Mouse (Mus musculus) neural tube, embryonic 14.5 days (tissue): ENCODE measurements at regions not wholly inside any gene's neighbourhood (a gene's known extent, or its start where the extent isn't known, plus 50 kb on each side); places are given as distances from the start of the nearest gene placed in this dataset.

ENCODE experiments used
- ATAC-seq: fragments of 200-750 bp; cut with Nextera tagmentation; 2 replicates; pipeline ENCODE4 v1.8.0; 2017; ENCODE audit warnings: low read depth, mild to moderate bottlenecking, moderate TSS enrichment, moderate library complexity
- H3K27ac ChIP-seq: fragments of 300-500 bp; sonication (generic); 2 replicates; pipeline ENCODE4 v1.5.1; 2014; ENCODE audit warnings: low read depth, mild to moderate bottlenecking, control low read depth, low read length, moderate library complexity, mixed read lengths
- H3K27me3 ChIP-seq: fragments of 300-500 bp; sonication (generic); 2 replicates; pipeline ENCODE4 v1.6.1; 2014; ENCODE audit warnings: low read length; ENCODE audit not compliant: control insufficient read depth, insufficient read depth
- H3K36me3 ChIP-seq: fragments of 300-500 bp; sonication (generic); 2 replicates; pipeline ENCODE4 v1.6.1; 2014; ENCODE audit warnings: low read length, mixed read lengths; ENCODE audit not compliant: control insufficient read depth, insufficient read depth
- H3K4me1 ChIP-seq: fragments of 300-500 bp; sonication (generic); 2 replicates; pipeline ENCODE4 v1.6.1; 2014; ENCODE audit warnings: low read length; ENCODE audit not compliant: control insufficient read depth, insufficient read depth
- H3K4me2 ChIP-seq: fragments of 300-500 bp; sonication (generic); 2 replicates; pipeline ENCODE4 v1.6.1; 2014; ENCODE audit warnings: mild to moderate bottlenecking, low read depth, low read length, control low read depth
- H3K4me3 ChIP-seq: fragments of 300-500 bp; sonication (generic); 2 replicates; pipeline ENCODE4 v1.5.1; 2014; ENCODE audit warnings: low read depth, low read length, control low read depth, mixed read lengths
- H3K9ac ChIP-seq: fragments of 300-500 bp; sonication (generic); replicated peaks from 2 replicates; pipeline ENCODE4 v1.6.1; 2014; ENCODE audit warnings: low read depth, mild to moderate bottlenecking, control low read depth, low read length, mixed read lengths
- H3K9me3 ChIP-seq: fragments of 300-500 bp; sonication (generic); 2 replicates; pipeline ENCODE4 v1.6.1; 2016; ENCODE audit warnings: low read length; ENCODE audit not compliant: control insufficient read depth
- WGBS: fragments of 180-500 bp; shearing (Covaris S2); extraction: QIAGEN DNeasy Blood & Tissue Kit; methylation state at CpG from one replicate; pipeline ENCODE4 v1.1.7; 2014; 5-methylcytosine and 5-hydroxymethylcytosine counted together

GRCm38 (mm10) chr1:144452141-144452540, 115.3 kb downstream of the Rgs21 start:
- Histone ChIP-seq H3K27me3 (no peaks in the 10 kb centered on the region), H3K4me2 (no peak overlapping the region), H3K9ac (no peak overlapping the region), H3K36me3 (no peaks in the 10 kb centered on the region), H3K4me1 (no peaks in the 10 kb centered on the region), H3K9me3 (no peaks in the 10 kb centered on the region), H3K4me3 (no peak overlapping the region), H3K27ac (no peak overlapping the region)
- 57% methylated on average over 1 of the region's 1 CpGs for WGBS
- ATAC-seq: no peak

GRCm38 (mm10) chr1:144451731-144452130, 115.7 kb downstream of the Rgs21 start:
- H3K36me3 ChIP-seq: no peaks in the 10 kb centered on the region
- WGBS: 64% methylated on average over 1 of the region's 1 CpGs

GRCm38 (mm10) chr1:144436617-144437016, 130.8 kb downstream of the Rgs21 start:
- WGBS: 90% methylated on average over 2 of the region's 2 CpGs
- H3K4me1 ChIP-seq: no peaks in the 10 kb centered on the region

More at GRCm38 (mm10) chr1:144451731-144452130, 115.7 kb downstream of the Rgs21 start:
- H3K27me3 ChIP-seq: no peaks in the 10 kb centered on the region
- no peak for ATAC-seq
- H3K4me3 ChIP-seq: no peak overlapping the region
- no peaks in the 10 kb centered on the region for H3K9me3 ChIP-seq
- no peak overlapping the region for H3K27ac ChIP-seq
- no peak overlapping the region for H3K4me2 ChIP-seq
- H3K4me1 ChIP-seq: no peaks in the 10 kb centered on the region
- H3K9ac ChIP-seq: no peak overlapping the region

DNA sequence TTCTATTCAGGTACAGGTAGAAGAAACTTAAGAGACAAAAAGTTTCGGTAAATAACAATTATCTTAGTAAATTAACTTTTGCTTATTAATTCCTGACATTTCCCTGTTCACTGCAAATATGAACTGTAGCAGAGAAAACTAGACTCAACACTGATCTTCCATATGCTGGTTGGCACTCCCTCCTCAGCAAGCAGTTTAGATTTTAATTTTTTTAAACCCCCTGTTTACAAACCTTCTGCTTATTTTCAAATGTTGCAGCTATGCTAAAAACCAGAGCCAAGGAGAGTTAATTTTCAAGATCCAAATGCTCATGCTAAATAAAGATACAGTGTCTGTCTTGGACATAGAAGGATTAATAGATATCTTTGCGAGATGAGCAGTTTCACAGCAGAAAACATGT, 134.7 kb downstream of the Rgs21 start:
- no peak for ATAC-seq
- no peaks in the 10 kb centered on the region for H3K27me3 ChIP-seq
- no peaks in the 10 kb centered on the region for H3K9me3 ChIP-seq
- H3K36me3 ChIP-seq: no peaks in the 10 kb centered on the region
- WGBS: 91% methylated on average over 2 of the region's 2 CpGs
- H3K4me2 ChIP-seq: no peak overlapping the region
- no peak overlapping the region for H3K4me3 ChIP-seq
- no peak overlapping the region for H3K9ac ChIP-seq
- H3K27ac ChIP-seq: no peak overlapping the region
- no peaks in the 10 kb centered on the region for H3K4me1 ChIP-seq

More at GRCm38 (mm10) chr1:144436617-144437016, 130.8 kb downstream of the Rgs21 start:
- H3K27me3 ChIP-seq: no peaks in the 10 kb centered on the region
- H3K9ac ChIP-seq: no peak overlapping the region
- no peaks in the 10 kb centered on the region for H3K9me3 ChIP-seq
- H3K4me2 ChIP-seq: no peak overlapping the region
- H3K4me3 ChIP-seq: no peak overlapping the region
- no peak for ATAC-seq
- H3K27ac ChIP-seq: no peak overlapping the region
- H3K36me3 ChIP-seq: no peaks in the 10 kb centered on the region

GRCm38 (mm10) chr1:144431535-144432276, 135.8 kb downstream of the Rgs21 start:
- 86% methylated on average over 5 of the region's 5 CpGs for WGBS
- no peaks in the 10 kb centered on the region for H3K27me3 ChIP-seq
- no peaks in the 10 kb centered on the region for H3K36me3 ChIP-seq
- no peak overlapping the region for H3K27ac ChIP-seq
- no peak overlapping the region for H3K4me3 ChIP-seq
- no peak overlapping the region for H3K4me2 ChIP-seq
- H3K9ac ChIP-seq: no peak overlapping the region
- H3K4me1 ChIP-seq: no peaks in the 10 kb centered on the region
- no peaks in the 10 kb centered on the region for H3K9me3 ChIP-seq
- peak; percentile 71; the same call in 1 of the 2 replicates for ATAC-seq

GRCm38 (mm10) chr1:144421374-144421773, 146.1 kb downstream of the Rgs21 start:
- H3K4me3 ChIP-seq: no peak overlapping the region
- H3K9me3 ChIP-seq: no peaks in the 10 kb centered on the region
- H3K4me2 ChIP-seq: no peak overlapping the region
- H3K9ac ChIP-seq: no peak overlapping the region
- no peaks in the 10 kb centered on the region for H3K27me3 ChIP-seq
- ATAC-seq: peak; percentile 74
- no peak overlapping the region for H3K27ac ChIP-seq
- WGBS: 43% methylated on average over 2 of the region's 2 CpGs
- H3K36me3 ChIP-seq: no peaks in the 10 kb centered on the region
- H3K4me1 ChIP-seq: no peaks in the 10 kb centered on the region

- Histone ChIP-seq H3K4me2 (no peak overlapping the region), H3K27ac (no peak overlapping the region), H3K27me3 (no peaks in the 10 kb centered on the region)
Observed at GRCm38 (mm10) chr1:144406387-144407383, 157.6 kb upstream of the Rgs1 start.

DNA sequence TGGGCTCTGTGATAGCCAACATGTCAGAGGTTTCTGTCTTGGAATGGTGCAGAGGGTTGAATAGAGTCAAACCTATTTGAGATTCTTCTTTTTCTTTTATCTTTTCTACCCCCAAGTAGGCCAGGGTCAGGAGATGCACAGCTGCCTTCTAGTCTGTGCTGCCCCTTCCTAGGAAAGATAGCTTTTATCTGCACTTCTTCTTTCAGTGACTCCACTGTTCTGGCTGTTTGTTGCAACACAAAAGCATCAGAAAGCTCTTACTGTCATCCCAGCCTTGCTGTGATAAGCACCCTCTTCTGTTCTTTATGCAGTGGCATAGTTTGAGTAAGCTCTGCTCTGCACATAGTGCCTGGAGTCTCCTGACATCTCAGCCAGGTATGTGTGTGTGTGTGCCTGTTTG, 156.7 kb upstream of the Rgs1 start:
- no peaks in the 10 kb centered on the region for H3K9me3 ChIP-seq
- H3K9ac ChIP-seq: no peak overlapping the region
- H3K4me1 ChIP-seq: no peaks in the 10 kb centered on the region
- no peak overlapping the region for H3K4me3 ChIP-seq
- no peaks in the 10 kb centered on the region for H3K36me3 ChIP-seq
- H3K4me2 ChIP-seq: no peak overlapping the region
- H3K27ac ChIP-seq: no peak overlapping the region
- ATAC-seq: no peak
- no peaks in the 10 kb centered on the region for H3K27me3 ChIP-seq

More at GRCm38 (mm10) chr1:144406387-144407383, 157.6 kb upstream of the Rgs1 start:
- WGBS: 24% methylated on average over 14 of the region's 15 CpGs
- Histone ChIP-seq H3K4me1 (no peaks in the 10 kb centered on the region), H3K9ac (no peak overlapping the region), H3K36me3 (no peaks in the 10 kb centered on the region), H3K4me3 (no peak overlapping the region), H3K9me3 (no peaks in the 10 kb centered on the region)
- ATAC-seq: peak; percentile 96

- no peaks in the 10 kb centered on the region for H3K36me3 ChIP-seq
- no peak overlapping the region for H3K9ac ChIP-seq
- WGBS: 81% methylated on average over 3 of the region's 3 CpGs
- no peak for ATAC-seq
- no peak overlapping the region for H3K4me2 ChIP-seq
- H3K9me3 ChIP-seq: no peaks in the 10 kb centered on the region
- no peak overlapping the region for H3K4me3 ChIP-seq
- H3K27ac ChIP-seq: no peak overlapping the region
- no peaks in the 10 kb centered on the region for H3K4me1 ChIP-seq
- H3K27me3 ChIP-seq: no peaks in the 10 kb centered on the region
Observed at GRCm38 (mm10) chr1:144405031-144405430, 156.0 kb upstream of the Rgs1 start.
